Mouse (Mus musculus) testis, adult 2 months (tissue): ENCODE measurements at regions not wholly inside any gene's neighbourhood (a gene's known extent, or its start where the extent isn't known, plus 50 kb on each side); places are given as distances from the start of the nearest gene placed in this dataset.

ENCODE experiments used
- H3K27ac ChIP-seq: fragments of 200-500 bp; 2 replicates; pipeline ENCODE4 v1.5.1; 2012; ENCODE audit warnings: low read depth, low read length; ENCODE audit not compliant: control insufficient read depth, insufficient read depth
- H3K27me3 ChIP-seq: fragments of 200-500 bp; 2 replicates; pipeline ENCODE4 v1.6.1; 2012; ENCODE audit warnings: mild to moderate bottlenecking, low read length, moderate library complexity; ENCODE audit not compliant: control insufficient read depth, insufficient read depth
- H3K36me3 ChIP-seq: fragments of 200-500 bp; 2 replicates; pipeline ENCODE4 v1.6.1; 2012; ENCODE audit warnings: mild to moderate bottlenecking, low read length; ENCODE audit not compliant: control insufficient read depth, insufficient read depth
- H3K4me1 ChIP-seq: fragments of 200-500 bp; 2 replicates; pipeline ENCODE4 v1.6.1; 2012; ENCODE audit warnings: low read length; ENCODE audit not compliant: control insufficient read depth, insufficient read depth
- H3K4me3 ChIP-seq: fragments of 200-500 bp; 2 replicates; pipeline ENCODE4 v1.5.1; 2012; ENCODE audit warnings: low read depth, mild to moderate bottlenecking, low read length, moderate library complexity, mixed read lengths; ENCODE audit not compliant: control insufficient read depth
- CTCF ChIP-seq: fragments of 200-500 bp; IDR thresholded peaks from 2 replicates; pipeline ENCODE4 v1.5.1; 2012; ENCODE audit warnings: low read depth, mild to moderate bottlenecking, inconsistent platforms, low read length, moderate library complexity; ENCODE audit not compliant: control insufficient read depth, insufficient read depth, insufficient replicate concordance
- POLR2A ChIP-seq: fragments of 200-500 bp; IDR thresholded peaks from 2 replicates; pipeline ENCODE4 v1.6.1; 2012; ENCODE audit warnings: low read depth, mild to moderate bottlenecking, inconsistent platforms, low read length, moderate library complexity; ENCODE audit not compliant: control insufficient read depth

- TF ChIP-seq CTCF (no peak), POLR2A (no peak)
- H3K36me3 ChIP-seq = no peaks in the 10 kb centered on the region
- no peak overlapping the region for H3K27ac ChIP-seq
These were observed 405.7 kb downstream of the Ipmk start for GRCm38 (mm10) chr10:71753255-71753654.

GRCm38 (mm10) chr10:71754799-71755198 is 407.2 kb downstream of the Ipmk start:
- Histone ChIP-seq H3K4me3 (no peak overlapping the region), H3K36me3 (no peaks in the 10 kb centered on the region), H3K4me1 (no peaks in the 10 kb centered on the region), H3K27ac (no peak overlapping the region), H3K27me3 (no peaks in the 10 kb centered on the region)
- TF ChIP-seq POLR2A (no peak), CTCF (no peak)

More at GRCm38 (mm10) chr10:71753255-71753654, 405.7 kb downstream of the Ipmk start:
- Histone ChIP-seq H3K4me3 (no peak overlapping the region), H3K4me1 (no peaks in the 10 kb centered on the region), H3K27me3 (no peaks in the 10 kb centered on the region)

- TF ChIP-seq CTCF (no peak), POLR2A (no peak)
- Histone ChIP-seq H3K27me3 (no peaks in the 10 kb centered on the region), H3K4me3 (no peak overlapping the region), H3K27ac (no peak overlapping the region), H3K36me3 (no peaks in the 10 kb centered on the region), H3K4me1 (no peaks in the 10 kb centered on the region)
These were observed 431.3 kb downstream of the Ipmk start for GRCm38 (mm10) chr10:71778903-71779302.

GRCm38 (mm10) chr10:71789241-71789640 is 441.7 kb downstream of the Ipmk start:
- Histone ChIP-seq H3K36me3 (no peaks in the 10 kb centered on the region), H3K27me3 (no peaks in the 10 kb centered on the region), H3K27ac (no peak overlapping the region), H3K4me3 (no peak overlapping the region), H3K4me1 (no peaks in the 10 kb centered on the region)
- TF ChIP-seq CTCF (no peak), POLR2A (no peak)

GRCm38 (mm10) chr10:71789936-71790335 is 442.4 kb downstream of the Ipmk start:
- H3K4me3 ChIP-seq = no peak overlapping the region

GRCm38 (mm10) chr10:71798638-71799037 is 451.1 kb downstream of the Ipmk start:
- TF ChIP-seq POLR2A (no peak), CTCF (no peak)
- Histone ChIP-seq H3K4me1 (no peaks in the 10 kb centered on the region), H3K27me3 (no peaks in the 10 kb centered on the region), H3K4me3 (no peak overlapping the region), H3K36me3 (no peaks in the 10 kb centered on the region), H3K27ac (no peak overlapping the region)

More at GRCm38 (mm10) chr10:71789936-71790335, 442.4 kb downstream of the Ipmk start:
- Histone ChIP-seq H3K4me1 (no peaks in the 10 kb centered on the region), H3K27me3 (no peaks in the 10 kb centered on the region), H3K36me3 (no peaks in the 10 kb centered on the region), H3K27ac (no peak overlapping the region)
- TF ChIP-seq CTCF (no peak), POLR2A (no peak)

GRCm38 (mm10) chr10:71802457-71802856 is 454.9 kb downstream of the Ipmk start:
- TF ChIP-seq CTCF (no peak), POLR2A (no peak)
- H3K4me1 ChIP-seq = no peaks in the 10 kb centered on the region
- no peak overlapping the region for H3K4me3 ChIP-seq
- no peak overlapping the region for H3K27ac ChIP-seq
- H3K36me3 ChIP-seq = no peaks in the 10 kb centered on the region
- no peaks in the 10 kb centered on the region for H3K27me3 ChIP-seq

DNA sequence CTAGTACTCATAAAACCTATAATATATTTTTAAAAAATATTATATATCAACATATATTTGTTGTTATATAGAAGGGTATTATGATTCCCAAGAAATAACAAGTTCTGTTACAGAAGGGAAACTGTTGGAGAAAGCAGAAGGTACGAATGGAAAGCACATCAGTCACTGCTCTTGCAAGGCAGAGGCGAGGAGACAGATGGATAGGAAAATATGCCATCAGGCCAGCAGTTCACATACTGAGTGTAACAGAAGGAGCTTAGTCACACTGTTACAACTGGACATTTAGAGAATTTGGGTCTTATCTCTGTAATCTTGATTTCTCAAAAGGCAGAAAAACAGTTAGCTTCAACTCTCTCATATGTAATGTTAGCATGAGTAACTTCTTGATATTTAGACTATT is 485.1 kb downstream of the Ipmk start:
- no peaks in the 10 kb centered on the region for H3K4me1 ChIP-seq
- no peak overlapping the region for H3K27ac ChIP-seq
- no peak overlapping the region for H3K4me3 ChIP-seq
- H3K27me3 ChIP-seq = no peaks in the 10 kb centered on the region
- TF ChIP-seq CTCF (no peak), POLR2A (no peak)
- no peaks in the 10 kb centered on the region for H3K36me3 ChIP-seq
